Mouse (Mus musculus): ENCODE measurements at regions not wholly inside any gene's neighbourhood (a gene's known extent, or its start where the extent isn't known, plus 50 kb on each side); places are given as distances from the start of the nearest gene placed in this dataset.

- no peak for TF ChIP-seq POLR2A (IDR thresholded peaks at IDR 0.05; ENCODE audit: borderline replicate concordance, insufficient read depth, low read length)
- no peak for TF ChIP-seq CTCF (IDR thresholded peaks at IDR 0.05; ENCODE audit: borderline replicate concordance, insufficient read depth, low read depth, low read length)
These were observed 434.7 kb downstream of the Nbas start for GRCm38 (mm10) chr12:13703604-13704003.

Measured in cerebellum, adult 2 months (tissue).